Mouse (Mus musculus): Measurements from ENCODE around the gene Vmn1r179. TPM values are rescaled to one million over a fixed set of nuclear protein-coding genes. Genes with fewer than 3 reads are reported as not detected.
"Not testable (repeated sequence)": the region's sequence is repeated elsewhere in the genome, so short reads cannot be mapped to it uniquely, and the experiment has no call there.

The Vmn1r179 gene
- not detected in 2 replicates for total RNA-seq (2021)
- long read RNA-seq, experiment 1: 0 reads
- long read RNA-seq, experiment 2: 0 reads

DNA sequence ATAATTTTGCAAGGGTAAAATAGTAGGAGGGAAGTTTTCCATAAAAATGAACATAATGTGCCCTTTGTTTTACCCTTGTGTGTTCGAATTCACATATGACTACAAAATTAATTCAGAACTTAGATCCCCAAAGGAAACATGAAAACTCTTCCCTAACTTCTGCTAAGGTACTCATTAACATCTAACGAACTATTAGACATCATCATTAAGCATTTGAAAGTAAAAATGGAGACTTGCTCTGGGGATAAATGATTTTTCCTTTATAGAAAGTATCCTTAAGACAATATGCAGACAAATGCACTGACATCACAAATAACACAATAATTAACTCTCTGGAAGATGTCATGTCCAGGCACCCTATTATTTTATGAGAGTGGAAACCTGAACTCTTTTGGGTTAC is at the start of gene Vmn1r179:
Gene Vmn1r179, plus strand, starts transcription at position 301 of the 400 bp plus-strand sequence.
- no peak for DNase-seq

- DNase-seq: no peak
These were observed 35.1 kb upstream of the Vmn1r179 start, which contains the start of gene Vmn1r178 for GRCm38 (mm10) chr7:23891709-23892108. Gene Vmn1r178, plus strand, starts transcription at chr7:23892009.

GRCm38 (mm10) chr7:23950332-23950731 is 23.6 kb downstream of the Vmn1r179 start, which contains the start of gene Vmn1r180:
Gene Vmn1r180, plus strand, starts transcription at chr7:23950632.
- DNase-seq: no peak

DNA sequence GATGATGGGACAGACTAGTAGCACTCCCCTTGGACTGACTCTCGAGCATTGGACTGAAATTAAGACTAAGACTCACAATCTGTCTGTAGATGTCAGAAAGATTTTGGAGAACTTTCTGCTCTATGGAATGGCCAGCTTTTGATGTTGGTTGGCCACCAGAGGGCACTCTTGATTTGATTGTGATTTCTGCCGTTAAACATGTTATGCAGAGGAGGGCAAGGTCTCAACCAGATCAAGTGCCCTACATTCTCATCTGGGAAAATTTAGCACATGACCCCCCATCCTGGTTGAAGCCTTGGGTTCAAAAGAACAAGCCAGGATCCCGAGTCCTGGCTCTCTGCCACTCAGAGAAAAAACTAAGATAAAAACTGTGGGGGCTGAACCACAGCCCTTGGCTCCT is 41.3 kb downstream of the Vmn1r179 start:
- peak; percentile 30 for DNase-seq

GRCm38 (mm10) chr7:23974315-23974714 is 47.5 kb downstream of the Vmn1r179 start, which contains the start of gene Vmn1r181:
Gene Vmn1r181, plus strand, starts transcription at chr7:23974615.
- DNase-seq: not testable (repeated sequence)

Other genes with a start within 250 kb of the Vmn1r179 start
- not detected in 2 replicates for gene Vmn1r173, start 226.3 kb upstream of the Vmn1r179 start, total RNA-seq (2021)
- not detected in 2 replicates for gene Vmn1r174, start 174.7 kb upstream of the Vmn1r179 start, total RNA-seq (2021)
- not detected in 2 replicates for gene Vmn1r175, start 116.3 kb upstream of the Vmn1r179 start, total RNA-seq (2021)
- gene Vmn1r176, start 89.6 kb upstream of the Vmn1r179 start, total RNA-seq (2021): not detected in 2 replicates
- gene Vmn1r177, start 60.5 kb upstream of the Vmn1r179 start, total RNA-seq (2021): not detected in 2 replicates
- not detected in 2 replicates for gene Vmn1r178, start 35.0 kb upstream of the Vmn1r179 start, total RNA-seq (2021)
- not detected in 2 replicates for gene Vmn1r180, start 23.7 kb downstream of the Vmn1r179 start, total RNA-seq (2021)
- not detected in 2 replicates for gene Vmn1r181, start 47.6 kb downstream of the Vmn1r179 start, total RNA-seq (2021)
- not detected in 2 replicates for gene V1rd19, start 74.7 kb downstream of the Vmn1r179 start, total RNA-seq (2021)
- gene Vmn1r183, start 126.3 kb downstream of the Vmn1r179 start, total RNA-seq (2021): not detected in 2 replicates
- 21.8 and 22.3 TPM in 2 replicates for gene Zfp180, start 154.9 kb downstream of the Vmn1r179 start, total RNA-seq (2021)
- gene Zfp112, start 185.3 kb downstream of the Vmn1r179 start, total RNA-seq (2021): 2.6 and 3.3 TPM in 2 replicates
- 7.3 and 9.2 TPM in 2 replicates for gene Zfp235, start 207.2 kb downstream of the Vmn1r179 start, total RNA-seq (2021)
- 0.30 and 0.79 TPM in 2 replicates for gene Zfp114, start 248.1 kb downstream of the Vmn1r179 start, total RNA-seq (2021)